Mouse (Mus musculus) urinary bladder, postnatal 25 days (tissue): ENCODE measurements around the gene Abcg4.
"Not testable (repeated sequence)": the region's sequence is repeated elsewhere in the genome, so short reads cannot be mapped to it uniquely, and the experiment has no call there.

ENCODE experiments used
- DNase-seq: peaks from one replicate; pipeline ENCODE4 v3.0.0; 2022; ENCODE audit warnings: low spot score

Gene Abcg4

DNA sequence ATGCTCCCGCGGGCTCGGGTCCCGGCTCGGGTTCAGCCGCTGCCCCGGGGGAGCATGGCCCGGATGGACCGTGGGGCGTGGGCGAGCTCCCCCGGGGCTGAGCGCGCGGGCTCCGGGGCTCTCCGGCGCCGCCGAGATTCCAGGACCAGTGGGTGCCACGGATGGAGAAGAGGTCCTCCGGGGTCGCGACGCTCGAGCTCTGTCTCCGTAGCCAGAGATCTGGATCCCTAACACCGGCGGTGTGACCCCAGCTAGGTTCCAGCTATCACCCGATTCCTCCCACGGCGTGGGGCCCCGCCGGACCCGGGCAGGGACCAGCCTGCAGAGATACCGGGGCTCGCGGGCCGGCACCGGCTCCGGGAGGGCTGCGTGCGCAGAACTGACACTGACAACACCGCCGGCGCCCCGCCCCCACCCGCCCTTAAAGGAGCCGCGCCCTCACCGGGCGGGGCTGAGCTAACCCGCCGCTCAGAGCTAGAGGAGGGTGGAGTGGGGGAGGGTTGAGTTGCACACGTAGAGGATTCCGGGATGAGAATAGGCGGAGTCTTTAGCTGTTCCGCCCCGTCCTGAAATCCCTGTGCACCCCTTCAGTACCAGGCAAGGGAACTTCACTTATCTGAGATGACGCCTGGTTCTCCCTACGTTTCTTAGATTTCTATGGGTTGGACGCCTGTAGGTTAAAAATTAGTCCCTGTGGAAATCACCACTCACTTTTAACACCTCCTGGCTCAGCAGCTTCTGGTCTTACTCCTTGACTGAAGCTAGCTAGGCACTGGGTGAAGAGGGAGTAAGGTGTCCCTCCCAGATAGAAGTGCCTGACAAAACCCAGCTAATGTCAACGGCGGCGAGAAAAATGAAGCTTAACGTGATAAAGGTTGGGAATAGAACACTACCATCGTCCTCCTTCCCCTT, 31.7 kb upstream of the Abcg4 start, which contains the start of gene C2cd2l:
Gene C2cd2l (minus strand): TSS at position 399 of the 912 bp plus-strand sequence.
- DNase-seq, result peak; percentile 77

DNA sequence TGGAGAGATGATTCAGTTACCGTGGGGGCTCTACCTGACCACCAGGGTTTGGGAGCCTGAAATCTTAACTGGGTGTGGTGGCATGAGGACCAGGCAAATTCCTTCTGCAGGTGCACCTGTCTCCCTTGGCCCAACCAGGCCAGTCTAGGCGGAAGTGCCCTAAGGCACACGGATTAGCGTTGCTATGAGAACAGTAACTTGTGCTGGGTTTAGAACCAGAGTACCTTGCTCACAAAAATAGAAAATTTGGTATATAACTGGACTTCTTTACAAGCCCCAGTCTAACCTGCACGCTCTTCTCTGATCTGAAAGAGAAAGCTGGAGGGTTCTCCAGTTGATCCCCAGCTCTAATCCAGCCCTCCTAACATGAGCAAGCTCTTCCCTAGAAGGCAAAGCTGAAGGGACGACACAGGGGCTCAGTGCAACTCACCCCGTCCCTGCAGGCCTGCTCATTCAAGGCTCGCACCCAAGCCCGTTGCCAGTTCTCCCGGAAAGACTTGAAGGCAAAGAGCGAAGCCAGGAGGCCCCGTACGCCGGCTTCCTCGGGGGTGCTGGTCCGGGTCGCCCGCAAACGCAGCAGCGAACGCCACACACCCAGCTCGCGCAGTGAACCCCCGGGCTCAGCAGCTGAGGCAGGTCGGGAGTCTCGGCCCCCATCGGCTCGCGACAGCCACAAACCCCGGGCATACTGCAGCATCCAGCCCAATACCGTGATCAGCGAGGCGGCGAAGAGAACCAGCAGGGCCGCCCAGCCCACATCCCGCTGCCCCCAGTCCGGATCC, 30.9 kb upstream of the Abcg4 start:
- DNase-seq, result no peak

DNA sequence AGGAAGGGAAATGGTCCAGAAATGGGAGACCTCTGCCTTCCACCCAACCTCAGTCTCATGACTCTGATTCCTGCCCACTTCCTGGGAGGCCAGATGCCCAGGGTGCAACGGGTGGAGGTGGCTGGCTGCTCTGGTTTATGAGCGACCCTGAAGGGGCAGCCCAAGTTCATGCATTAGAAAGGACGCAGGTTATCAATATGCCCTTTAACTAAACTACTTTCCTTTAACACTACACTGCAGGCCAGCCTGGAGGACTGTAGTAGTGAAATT, 30.3 kb upstream of the Abcg4 start:
- no peak for DNase-seq

DNA sequence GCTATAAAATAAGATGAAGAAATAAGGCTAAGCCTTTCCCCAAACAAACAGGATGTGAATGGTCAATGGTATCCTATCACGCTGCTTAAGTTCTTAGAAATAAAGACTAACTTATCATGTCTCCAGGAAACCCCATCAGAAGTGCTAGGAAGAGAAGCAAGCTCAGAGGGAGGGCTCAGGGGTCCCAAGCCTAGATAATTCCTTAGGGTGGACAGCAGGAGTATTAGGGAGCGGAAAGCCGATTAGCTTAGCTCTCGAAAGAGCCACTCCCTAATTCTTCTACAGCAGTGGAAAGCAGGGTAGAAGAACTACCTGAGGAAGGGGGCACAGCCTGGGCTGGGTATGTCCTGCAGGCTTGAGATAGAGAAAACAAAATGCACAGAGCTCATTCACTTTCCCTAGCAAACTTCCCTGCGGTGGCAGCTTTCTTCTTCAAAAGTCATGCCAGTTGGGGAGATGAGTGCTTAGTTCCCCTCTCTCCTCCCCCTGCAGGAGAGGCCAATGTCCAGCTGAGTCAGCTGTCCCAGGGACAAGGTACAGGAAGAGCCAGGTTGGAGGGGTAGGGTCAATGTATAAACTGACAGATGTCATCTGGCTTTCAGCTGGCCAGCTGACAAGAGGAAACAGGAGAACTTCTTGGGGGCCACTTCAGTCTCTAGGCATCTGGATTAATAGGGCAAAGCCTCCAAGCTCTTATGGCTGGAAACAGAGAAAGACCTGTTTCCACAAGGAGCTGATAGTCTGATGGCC, 29.8 kb upstream of the Abcg4 start:
- DNase-seq, result no peak

DNA sequence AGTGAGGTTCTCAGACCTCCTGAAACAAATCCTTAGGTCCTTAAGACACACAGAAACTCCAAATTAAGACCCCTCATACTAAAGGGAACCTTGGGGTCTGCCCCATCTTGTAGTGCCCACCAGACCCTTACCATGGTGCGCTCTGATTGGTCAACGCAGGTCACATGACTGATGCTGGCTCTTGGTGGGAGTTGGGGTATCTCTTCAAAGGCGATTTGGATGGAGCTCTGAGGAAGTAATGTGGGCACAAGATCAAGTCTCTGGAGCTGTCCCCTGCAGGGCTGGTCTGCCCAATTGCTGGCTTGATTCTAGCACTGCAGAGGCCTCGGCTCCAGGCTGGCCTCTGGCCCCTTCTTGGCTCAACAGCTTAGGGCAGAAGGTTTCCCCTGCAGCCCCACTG, 29.0 kb upstream of the Abcg4 start:
- DNase-seq, result no peak

DNA sequence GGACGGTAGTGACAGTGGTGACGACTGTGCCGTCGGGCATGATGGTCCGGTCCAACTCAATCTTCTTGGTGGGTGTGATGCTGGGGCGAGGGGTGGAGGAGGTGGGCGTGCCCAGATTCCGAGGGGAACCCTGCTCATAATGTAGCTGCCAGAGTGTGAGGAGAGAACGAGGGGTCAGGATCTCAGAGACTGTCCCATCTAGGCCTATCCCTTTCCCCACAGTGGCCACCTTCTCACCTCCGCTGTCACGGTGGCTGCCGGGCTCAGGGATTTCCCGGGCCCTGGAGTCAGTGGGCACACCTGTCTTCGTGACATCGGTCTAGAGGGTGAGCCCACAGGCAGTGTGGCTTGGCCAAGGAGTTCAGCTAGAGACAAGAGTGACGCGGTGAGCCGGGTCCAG, 26.5 kb upstream of the Abcg4 start:
- no peak for DNase-seq

DNA sequence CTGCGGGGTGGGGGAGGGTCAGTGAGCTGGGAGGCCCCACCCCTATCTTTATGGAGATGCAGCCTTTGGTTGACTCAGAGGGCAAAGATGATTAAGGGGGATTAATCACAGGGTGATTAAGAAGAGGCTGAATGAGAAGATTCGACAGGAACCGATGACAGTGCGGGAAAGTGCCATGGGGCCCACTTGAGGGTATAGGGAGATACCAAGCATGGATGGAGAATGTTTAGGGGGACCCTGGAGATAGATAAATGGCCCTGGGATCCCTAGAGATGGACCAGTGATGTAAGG, 25.8 kb upstream of the Abcg4 start:
- DNase-seq, result no peak

DNA sequence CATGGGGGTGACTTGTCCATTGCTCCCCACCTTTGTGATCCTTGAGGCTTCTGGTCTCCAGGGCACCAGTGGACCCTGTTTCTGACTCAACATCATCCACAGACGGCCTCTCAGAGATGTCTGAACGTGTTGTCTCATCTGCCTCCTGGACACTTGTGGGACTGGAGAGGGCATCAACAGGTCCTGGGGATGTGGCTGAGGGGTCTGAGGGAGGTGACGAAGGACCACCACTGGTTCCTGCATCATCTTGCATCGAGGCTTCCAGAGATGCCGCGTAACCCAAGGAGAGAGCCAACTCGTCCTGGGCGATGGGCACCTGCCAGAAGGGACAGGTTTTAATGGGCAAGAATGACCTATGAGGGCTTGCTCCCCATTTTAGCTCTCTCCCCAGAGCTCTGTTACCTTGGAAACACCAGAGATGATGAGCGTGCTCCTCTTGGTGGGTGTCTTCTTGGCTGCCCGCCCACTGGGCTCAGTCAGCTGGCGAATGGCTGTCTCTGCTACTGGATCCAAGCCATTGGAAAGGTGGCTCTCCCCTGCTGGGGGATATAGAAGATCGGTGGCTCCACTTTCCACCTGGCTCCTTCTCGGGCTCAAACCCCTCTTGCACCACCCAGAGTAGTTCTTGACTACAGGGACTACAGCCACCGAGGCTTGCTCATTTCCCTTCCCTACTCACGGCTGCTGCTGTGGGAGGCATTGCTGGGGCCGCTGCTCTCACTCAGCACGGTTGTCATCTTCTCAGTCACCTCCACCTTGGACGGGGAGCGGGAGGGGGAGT, 25.3 kb upstream of the Abcg4 start:
- DNase-seq, result no peak

DNA sequence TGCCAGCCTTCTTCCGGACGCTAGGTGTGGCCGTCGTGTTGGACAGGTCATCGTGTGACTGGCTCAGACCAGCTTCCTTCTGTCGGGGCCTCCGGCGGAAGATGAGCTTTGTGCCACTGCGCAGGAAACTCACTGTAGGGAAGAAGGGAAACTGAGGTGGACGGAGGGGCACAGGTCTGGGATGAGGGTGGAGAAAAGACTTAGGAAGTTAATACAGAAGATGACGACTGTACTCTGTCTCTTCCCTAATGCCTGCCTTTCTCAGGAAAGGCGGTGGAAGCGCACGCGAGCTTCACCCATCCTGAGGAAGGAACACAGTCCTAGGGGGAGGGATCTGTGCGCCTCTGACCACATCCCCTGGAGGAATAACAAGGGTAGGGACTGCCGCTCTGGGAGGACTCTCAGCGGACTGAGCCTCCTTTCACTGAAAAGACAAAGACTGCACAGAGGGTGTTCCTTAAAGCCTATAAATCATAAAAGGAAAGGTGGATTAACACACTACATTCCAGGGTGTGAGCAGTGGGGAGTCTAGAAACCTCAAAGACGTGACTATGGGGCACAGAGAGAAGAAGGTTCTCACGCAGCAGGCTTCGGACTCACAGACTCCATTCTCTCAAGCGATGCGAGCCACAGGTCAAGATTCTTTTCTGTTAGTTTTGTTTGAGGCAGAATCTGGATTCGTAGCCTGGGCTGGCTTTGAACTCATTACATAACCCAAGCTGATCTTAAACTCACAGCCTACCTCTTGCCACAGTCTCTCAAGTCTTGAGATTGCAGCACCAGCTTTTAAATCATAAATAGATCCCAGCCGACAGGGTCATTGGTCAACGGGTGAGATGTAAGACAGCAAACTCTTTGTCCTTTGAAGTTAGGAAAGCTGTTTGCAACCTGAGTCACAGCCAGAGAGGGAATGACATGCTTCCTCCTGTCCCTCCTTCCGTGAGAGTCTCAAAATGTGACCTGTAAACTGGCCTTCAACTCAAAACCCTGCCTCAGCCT, 23.0 kb upstream of the Abcg4 start:
- no peak for DNase-seq

DNA sequence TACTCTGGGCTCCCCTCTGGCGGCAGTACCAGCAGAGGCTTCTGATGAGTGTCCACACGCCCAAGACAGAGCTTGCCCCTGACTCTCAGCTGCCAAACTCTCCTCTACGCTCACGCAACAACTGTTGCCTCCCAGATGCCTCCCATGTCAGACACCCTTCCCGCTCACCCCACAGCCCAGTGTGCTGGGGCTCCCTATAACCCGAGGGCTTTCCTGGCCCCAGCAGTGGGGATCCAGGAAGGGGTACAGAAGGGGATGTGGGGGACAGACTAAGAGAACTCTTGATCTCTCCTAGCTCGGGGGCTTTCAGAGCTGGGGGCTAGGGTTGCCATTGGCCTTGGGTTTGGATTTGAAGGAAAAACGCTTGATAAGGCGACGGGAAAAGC, 22.3 kb upstream of the Abcg4 start:
- no peak for DNase-seq

DNA sequence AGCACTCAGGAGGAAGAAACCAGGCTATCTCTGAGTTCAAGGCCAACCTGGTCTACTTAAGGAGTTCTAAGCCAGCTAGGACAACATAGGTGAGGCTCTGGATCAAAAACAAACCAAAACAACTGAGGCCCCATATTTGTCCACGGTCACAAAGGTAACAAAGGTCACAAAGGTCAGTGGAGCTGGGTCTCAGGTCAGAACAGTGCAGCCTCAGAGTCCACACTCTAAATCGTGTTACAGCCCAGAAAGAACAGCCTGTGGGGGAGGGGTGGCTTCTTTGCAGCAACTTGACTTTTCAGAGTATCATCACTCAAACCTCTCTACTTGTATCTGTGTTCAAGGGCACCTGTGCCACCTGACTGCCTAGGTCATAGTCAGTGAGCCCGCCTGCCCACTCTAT, 21.3 kb upstream of the Abcg4 start:
- DNase-seq, result no peak

DNA sequence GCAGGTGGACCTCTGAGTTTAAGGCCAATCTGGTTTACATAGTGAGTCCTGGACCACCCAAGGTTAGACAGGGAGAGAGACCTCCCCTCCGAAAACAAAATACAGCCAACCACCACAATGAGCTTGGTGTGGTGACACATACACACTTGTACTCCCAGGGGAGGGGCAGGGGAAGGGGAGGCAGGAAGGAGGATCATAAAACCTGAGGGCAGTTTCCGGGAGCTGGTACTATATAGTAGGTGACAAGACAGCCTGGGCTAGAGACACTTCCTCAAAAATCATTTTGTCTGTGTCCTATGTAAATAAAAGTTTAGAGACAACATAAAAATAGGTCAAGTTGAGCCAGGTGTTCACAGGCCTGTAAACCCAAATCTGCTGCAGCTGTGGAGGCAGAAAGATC, 18.8 kb upstream of the Abcg4 start:
- no peak for DNase-seq

DNA sequence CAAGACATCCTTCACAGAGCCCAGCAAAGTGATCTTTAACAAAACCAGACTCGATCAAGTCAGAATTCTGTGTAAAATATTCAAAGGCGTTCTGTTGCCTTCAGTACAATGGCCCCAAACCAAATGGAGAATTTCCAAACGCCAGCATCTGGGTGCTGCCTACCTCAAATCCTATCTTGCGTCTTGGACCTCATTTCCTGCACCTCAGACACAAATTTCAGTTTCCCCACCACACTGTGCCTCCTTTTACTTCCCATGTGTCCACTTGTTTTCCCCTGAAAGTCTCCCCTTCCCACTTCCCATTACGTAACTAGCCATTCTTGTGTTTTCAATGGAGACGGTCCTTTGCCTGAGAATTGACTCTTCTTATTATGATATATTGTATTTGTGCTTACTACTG, 18.1 kb upstream of the Abcg4 start:
- DNase-seq, result no peak

DNA sequence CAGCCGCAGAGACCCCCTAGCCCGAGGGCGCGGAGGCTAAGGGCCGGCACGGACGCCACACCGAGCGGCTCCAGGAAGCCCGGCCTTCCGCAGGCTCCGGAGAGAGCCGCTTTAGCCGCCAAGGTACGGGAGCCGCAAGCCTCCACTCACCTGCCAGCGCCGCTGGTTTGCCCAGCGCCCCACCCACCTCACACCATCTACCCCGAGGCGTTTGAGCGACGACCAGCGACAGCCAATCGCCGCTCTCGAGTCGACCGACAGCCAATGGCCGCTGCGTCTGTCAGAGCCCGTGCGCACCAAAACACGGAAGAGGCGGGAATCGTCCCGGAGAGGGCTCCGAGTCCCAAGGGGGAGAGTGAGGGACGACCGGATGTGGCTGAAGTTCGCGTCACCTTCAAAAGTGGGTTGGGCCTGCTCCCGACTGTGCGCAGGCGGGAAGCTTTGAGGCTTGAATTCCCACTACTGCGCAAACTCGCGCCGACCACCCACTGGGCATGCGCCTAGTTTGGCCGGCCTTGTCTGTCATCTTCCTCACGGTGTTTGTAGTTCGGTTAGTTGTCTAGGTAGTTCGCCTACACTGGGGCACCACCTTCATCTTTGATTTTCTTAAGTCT, 17.2 kb upstream of the Abcg4 start, which contains the start of gene Hinfp:
Gene Hinfp (minus strand): TSS at position 206 of the 614 bp plus-strand sequence.
- DNase-seq, result peak; percentile 95

DNA sequence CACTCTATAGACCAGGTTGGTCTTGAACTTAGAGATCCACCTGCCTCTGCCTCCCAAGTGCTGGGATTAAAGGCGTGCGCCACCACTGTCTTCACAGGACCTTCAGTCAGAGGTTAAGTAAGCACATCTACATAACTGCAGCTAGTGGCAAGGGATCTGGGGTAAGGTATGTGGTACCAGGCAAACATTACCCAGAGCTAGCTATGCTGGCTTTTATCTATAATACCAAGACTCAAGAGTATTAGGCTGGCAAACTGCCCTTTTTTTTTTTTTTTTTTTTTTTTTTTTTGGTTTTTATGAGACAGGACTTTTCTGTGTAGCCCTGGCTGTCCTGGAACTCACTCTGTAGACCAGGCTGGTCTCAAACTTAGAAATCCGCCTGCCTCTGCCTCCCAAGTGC, 11.6 kb upstream of the Abcg4 start:
- DNase-seq, result not testable (repeated sequence)

DNA sequence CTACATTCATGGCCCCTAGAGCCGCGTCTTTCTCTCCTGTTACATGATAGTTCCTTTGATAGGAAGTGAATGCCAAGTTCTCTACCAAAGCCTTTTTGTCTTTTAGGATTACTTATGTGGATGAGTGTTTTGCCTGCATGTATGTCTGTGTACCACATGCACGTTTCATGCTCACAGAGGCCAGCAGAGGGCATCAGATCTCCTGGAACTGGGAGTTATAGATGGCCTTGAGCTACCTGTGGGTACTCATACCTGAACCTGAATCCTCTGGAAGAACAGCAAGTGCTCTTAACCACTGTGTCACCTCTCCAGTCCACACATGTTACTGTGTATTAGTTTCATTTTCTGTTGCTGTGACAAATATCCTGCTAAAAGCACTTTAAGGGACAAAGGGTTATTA, 4.1 kb upstream of the Abcg4 start:
- DNase-seq, result peak; percentile 30

DNA sequence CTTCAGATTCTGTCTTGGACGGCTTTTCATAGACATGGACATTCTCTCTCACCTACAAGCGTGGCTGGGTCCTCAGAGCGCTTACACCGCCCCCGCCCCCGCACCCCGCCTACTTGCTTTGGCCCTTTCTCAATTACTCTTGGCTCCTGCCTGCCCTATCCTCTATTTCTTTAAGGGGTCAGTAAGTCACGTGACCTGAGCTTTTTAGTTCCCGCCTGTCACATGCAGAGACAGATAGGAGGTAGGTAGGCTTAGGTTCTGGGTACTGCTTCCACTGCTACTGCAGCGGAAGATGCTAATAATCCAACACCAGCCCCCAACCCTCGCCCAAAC, 510 bp upstream of the Abcg4 start:
- DNase-seq, result no peak

DNA sequence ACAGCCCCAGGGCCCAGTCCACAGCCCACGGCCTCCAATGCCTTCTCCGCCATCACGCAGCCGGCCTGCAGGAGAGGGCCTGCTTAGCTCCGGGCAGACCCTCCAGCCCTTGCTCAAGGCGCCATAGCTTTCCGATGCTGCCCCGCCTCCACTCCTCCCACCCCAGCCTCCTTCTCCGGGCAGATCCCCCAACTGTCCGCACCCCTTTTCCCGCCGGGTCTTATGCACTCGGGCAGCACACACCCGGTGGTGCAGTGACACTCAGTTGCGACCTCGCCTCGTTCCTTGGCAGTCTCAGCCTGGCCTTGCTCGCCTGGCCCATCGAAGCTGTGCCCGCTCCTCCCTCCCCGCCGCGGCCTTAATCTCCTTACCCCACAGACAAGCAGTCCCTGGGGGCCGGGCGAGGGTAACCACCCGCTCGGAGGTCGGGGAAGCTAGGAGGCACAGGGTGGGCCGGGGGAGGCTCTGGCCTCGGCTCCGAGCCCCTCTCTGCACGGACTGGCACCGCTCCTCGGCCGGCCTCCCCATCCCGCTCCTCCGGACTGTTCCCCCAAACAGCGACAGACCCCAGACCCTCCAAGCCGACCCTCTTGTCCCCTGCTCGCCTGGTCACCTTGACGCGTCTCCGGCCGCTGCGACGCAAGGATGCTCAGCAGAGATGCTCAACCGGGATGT, 877 bp downstream of the Abcg4 start:
- DNase-seq, result no peak

DNA sequence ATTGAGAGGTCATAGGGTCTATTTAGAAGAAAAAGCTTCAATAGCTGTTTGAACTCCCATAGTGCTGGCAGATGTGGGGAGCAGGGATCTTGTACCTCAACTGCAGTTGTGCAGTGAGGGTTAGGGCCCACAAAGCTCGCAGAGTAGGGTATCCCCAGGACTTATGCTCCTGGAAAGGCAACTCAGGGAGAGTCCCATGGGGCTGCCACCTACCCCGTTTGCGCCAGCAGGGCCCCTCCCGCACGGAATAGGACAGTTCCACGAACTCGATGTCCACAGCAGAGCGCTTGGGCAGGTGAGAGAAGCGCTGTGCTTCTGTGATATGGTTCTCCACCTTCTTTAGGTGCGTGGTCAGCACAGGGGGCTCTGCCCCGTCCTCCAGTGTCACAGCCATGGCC, 1.4 kb downstream of the Abcg4 start:
- no peak for DNase-seq

DNA sequence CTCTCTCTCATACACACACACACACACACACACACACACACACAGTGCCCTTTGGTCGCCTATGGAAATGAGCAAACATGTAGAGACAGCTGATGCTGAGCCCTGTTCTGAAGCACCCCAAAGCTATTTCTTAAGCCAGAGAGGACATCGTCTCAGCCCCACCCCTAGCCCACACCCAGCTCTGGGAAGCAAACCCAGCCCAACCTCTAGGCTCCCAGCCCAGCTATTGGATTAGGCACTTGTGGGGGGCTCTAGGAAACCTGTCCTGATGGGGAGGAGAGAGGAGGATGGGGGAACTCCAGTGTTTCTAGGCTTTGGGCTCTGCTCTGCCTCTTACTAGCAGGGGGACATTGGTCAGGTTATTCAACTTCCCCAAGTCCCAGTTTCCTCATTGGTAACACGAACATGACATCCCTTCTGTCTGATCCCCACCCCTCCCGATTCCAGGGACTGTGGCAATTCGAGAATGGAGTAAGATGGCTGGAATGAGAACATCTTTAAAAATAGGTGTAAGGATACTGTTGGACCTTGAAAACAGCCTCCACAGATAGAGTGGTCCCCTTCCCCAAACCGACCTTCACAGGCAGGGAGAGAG, 2.1 kb downstream of the Abcg4 start:
- DNase-seq, result no peak
